8 mouse cellular contexts compared by ENCODE assay signal in the genomic region with DNA sequence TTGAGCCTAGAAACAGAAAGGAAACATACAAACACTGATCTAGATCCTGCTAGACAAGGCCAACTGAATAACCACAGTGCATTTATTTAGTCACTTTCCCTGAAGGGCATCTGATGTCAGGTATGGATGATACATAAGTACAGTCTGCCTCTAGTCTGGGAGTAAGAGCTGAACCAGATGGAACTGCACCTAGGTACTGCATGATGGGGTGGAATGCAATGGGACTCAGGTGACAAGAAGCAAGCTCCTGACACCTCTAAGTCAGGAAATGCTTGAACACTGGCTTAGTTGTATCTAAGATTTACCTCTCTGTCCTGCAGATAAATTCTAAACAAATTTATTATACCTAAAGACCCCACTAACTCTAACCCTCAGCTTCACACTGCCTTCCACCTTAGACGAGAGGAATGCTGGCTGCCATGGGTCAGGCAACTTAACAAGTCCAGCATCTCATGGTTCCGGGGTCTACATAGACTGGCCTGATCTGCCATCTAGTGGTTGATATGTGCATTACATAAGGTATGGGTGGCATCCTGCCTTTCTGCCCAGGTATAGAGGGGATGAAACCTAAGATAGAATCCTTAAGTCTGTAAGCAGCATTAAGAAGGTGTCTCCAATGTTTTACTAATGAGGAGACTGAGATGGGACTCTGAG. TPM values are rescaled to one million over a fixed set of nuclear protein-coding genes. Genes with fewer than 3 reads are reported as not detected.
DNase-seq lines count a peak whose midpoint lies in the region; ATAC-seq and TF ChIP-seq lines count a peak whose summit lies in the region.

No protein-coding gene starts in this region.

- peaks cover 17% of the 10 kb centered on the region for H3K4me1 ChIP-seq in forebrain, embryonic 12.5 days
- no peaks in the 10 kb centered on the region for H3K4me1 ChIP-seq in hindbrain, embryonic 16.5 days (ENCODE audit: control insufficient read depth, insufficient read depth, low read depth, low read length)
- H3K4me1 ChIP-seq in midbrain, embryonic 11.5 days (ENCODE audit: control insufficient read depth, insufficient read depth, low read length): peaks cover 2% of the 10 kb centered on the region; the same call in 1 of the 2 replicates
- no peaks in the 10 kb centered on the region for H3K4me1 ChIP-seq in spleen, adult 2 months (ENCODE audit: control insufficient read depth, insufficient read depth, insufficient read length)

- DNase-seq in left cerebral cortex, adult 11 months (ENCODE audit: low spot score): peak; percentile 62
- DNase-seq in left cerebral cortex, adult 8-10 months (ENCODE audit: low spot score in 2 of 2): no peak
- peak; percentile 65 for DNase-seq in c-Kit-positive CD71-positive TER-119-positive erythroid progenitor cells, embryonic 14.5 days (ENCODE audit: low spot score)
- peak; percentile 51 to 68 for DNase-seq in left cerebral cortex, adult 18-20 months (ENCODE audit: low spot score in 2 of 2)
- DNase-seq in midbrain, embryonic 11.5 days (ENCODE audit: low spot score, missing footprints): peak; percentile 93
- DNase-seq in spleen, adult 2 months (ENCODE audit: low read depth in 1 of 2, low spot score in 2 of 2): peak; percentile 26 to 32

- H3K4me3 ChIP-seq in forebrain, embryonic 12.5 days (replicated peaks): no peak overlapping the region
- H3K4me3 ChIP-seq in hindbrain, embryonic 16.5 days (ENCODE audit: low read length): no peak overlapping the region
- no peak overlapping the region for H3K4me3 ChIP-seq in midbrain, embryonic 11.5 days (ENCODE audit: low read depth, low read length)
- H3K4me3 ChIP-seq in spleen, adult 2 months (ENCODE audit: extremely low read depth, insufficient read depth, insufficient read length): no peak overlapping the region

- H3K9me3 ChIP-seq in forebrain, embryonic 12.5 days: no peaks in the 10 kb centered on the region
- no peaks in the 10 kb centered on the region for H3K9me3 ChIP-seq in hindbrain, embryonic 16.5 days (ENCODE audit: control insufficient read depth, low read length)
- no peaks in the 10 kb centered on the region for H3K9me3 ChIP-seq in midbrain, embryonic 11.5 days (ENCODE audit: control insufficient read depth, low read length)

- H3K4me2 ChIP-seq in forebrain, embryonic 12.5 days: no peak overlapping the region
- no peak overlapping the region for H3K4me2 ChIP-seq in hindbrain, embryonic 16.5 days (ENCODE audit: low read length)
- no peak overlapping the region for H3K4me2 ChIP-seq in midbrain, embryonic 11.5 days

- no peak overlapping the region for H3K9ac ChIP-seq in forebrain, embryonic 12.5 days
- no peak overlapping the region for H3K9ac ChIP-seq in hindbrain, embryonic 16.5 days (ENCODE audit: low read depth, low read length)
- H3K9ac ChIP-seq in midbrain, embryonic 11.5 days (ENCODE audit: low read length): no peak overlapping the region

- H3K27ac ChIP-seq in forebrain, embryonic 12.5 days: no peak overlapping the region
- no peak overlapping the region for H3K27ac ChIP-seq in hindbrain, embryonic 16.5 days (ENCODE audit: low read depth, low read length)
- H3K27ac ChIP-seq in midbrain, embryonic 11.5 days (ENCODE audit: low read depth, low read length): no peak overlapping the region
- H3K27ac ChIP-seq in spleen, adult 2 months (ENCODE audit: insufficient read depth, low read length): no peak overlapping the region

- no peaks in the 10 kb centered on the region for H3K36me3 ChIP-seq in forebrain, embryonic 12.5 days (replicated peaks)
- no peaks in the 10 kb centered on the region for H3K36me3 ChIP-seq in hindbrain, embryonic 16.5 days (ENCODE audit: control insufficient read depth, insufficient read depth, low read length)
- H3K36me3 ChIP-seq in midbrain, embryonic 11.5 days (ENCODE audit: control insufficient read depth, insufficient read depth, low read length): no peaks in the 10 kb centered on the region
- H3K36me3 ChIP-seq in spleen, adult 2 months (ENCODE audit: control insufficient read depth, insufficient read depth, low read length): no peaks in the 10 kb centered on the region

- TF ChIP-seq CTCF in spleen, adult 2 months (IDR thresholded peaks at IDR 0.05; ENCODE audit: extremely low read depth, insufficient read depth, insufficient read length, insufficient replicate concordance): peak; percentile 70; the same call in 1 of the 2 replicates

- ATAC-seq in forebrain, embryonic 12.5 days (ENCODE audit: low FRiP score): peak; percentile 71
- peak; percentile 75 for ATAC-seq in hindbrain, embryonic 16.5 days
- peak; percentile 66 for ATAC-seq in midbrain, embryonic 11.5 days (ENCODE audit: low FRiP score)

- H3K27me3 ChIP-seq in forebrain, embryonic 12.5 days: peaks cover 26% of the 10 kb centered on the region; the same call in 1 of the 2 replicates
- H3K27me3 ChIP-seq in hindbrain, embryonic 16.5 days (replicated peaks; ENCODE audit: control insufficient read depth, insufficient read depth, low read length): no peaks in the 10 kb centered on the region; the same call in 1 of the 2 replicates
- H3K27me3 ChIP-seq in midbrain, embryonic 11.5 days (ENCODE audit: control insufficient read depth, insufficient read depth, low read length): no peaks in the 10 kb centered on the region
- no peaks in the 10 kb centered on the region for H3K27me3 ChIP-seq in spleen, adult 2 months (ENCODE audit: control insufficient read depth, insufficient read depth, low read length)

- TF ChIP-seq POLR2A in spleen, adult 2 months (IDR thresholded peaks at IDR 0.05; ENCODE audit: low read depth, low read length): no peak

- WGBS in forebrain, embryonic 12.5 days: 1% methylated on average over 2 of the region's 2 CpGs
- 0% methylated on average over 2 of the region's 2 CpGs for WGBS in hindbrain, embryonic 16.5 days
- 4% methylated on average over 2 of the region's 2 CpGs for WGBS in midbrain, embryonic 11.5 days
- WGBS in spleen, adult 2 months: 2% methylated on average over 2 of the region's 2 CpGs

RNA-seq across cellular contexts. Expression of a gene that starts 35.7 kb away (rescaled TPM):
- 10 to 100 TPM; 16.1 to 21.5 (median 17.5) TPM for total RNA-seq in left cerebral cortex, adult 8-10 months (2022)
- polyA plus RNA-seq in forebrain, embryonic 12.5 days (2016; fragmentation: Nextera tagmentation; extraction: Ambion mirVana): 19.9 and 23.8 TPM in 2 replicates
- polyA plus RNA-seq in hindbrain, embryonic 16.5 days (2015; fragmentation: Nextera tagmentation; extraction: Ambion mirVana): 16.6 and 16.9 TPM in 2 replicates
- 10 to 100 TPM; 17.1 to 17.4 TPM for total RNA-seq in left cerebral cortex, adult 18-20 months (2021)
- polyA plus RNA-seq in midbrain, embryonic 11.5 days (2014; fragmentation: Nextera tagmentation; extraction: Ambion mirVana): 20.6 and 24.5 TPM in 2 replicates
- polyA plus RNA-seq in spleen, adult 2 months (2012; rRNA removed): 1.6 and 1.7 TPM in 2 replicates

Comparison
In these comparisons a context has a peak if more than half of its experiments do, and no peak if none do; other contexts are left out.
1. DNase-seq: peak in left cerebral cortex, adult 11 months (single experiment), c-Kit-positive CD71-positive TER-119-positive erythroid progenitor cells, embryonic 14.5 days (single experiment), left cerebral cortex, adult 18-20 months (2 of 2), midbrain, embryonic 11.5 days (single experiment) and spleen, adult 2 months (2 of 2); none in left cerebral cortex, adult 8-10 months (0 of 2).
2. Peak in every context shown above with its lines, with median percentiles within 50 percentile points of each other: ATAC-seq.